Mouse (Mus musculus): Measurements from ENCODE around the gene Cyp19a1.

Gene Cyp19a1

DNA sequence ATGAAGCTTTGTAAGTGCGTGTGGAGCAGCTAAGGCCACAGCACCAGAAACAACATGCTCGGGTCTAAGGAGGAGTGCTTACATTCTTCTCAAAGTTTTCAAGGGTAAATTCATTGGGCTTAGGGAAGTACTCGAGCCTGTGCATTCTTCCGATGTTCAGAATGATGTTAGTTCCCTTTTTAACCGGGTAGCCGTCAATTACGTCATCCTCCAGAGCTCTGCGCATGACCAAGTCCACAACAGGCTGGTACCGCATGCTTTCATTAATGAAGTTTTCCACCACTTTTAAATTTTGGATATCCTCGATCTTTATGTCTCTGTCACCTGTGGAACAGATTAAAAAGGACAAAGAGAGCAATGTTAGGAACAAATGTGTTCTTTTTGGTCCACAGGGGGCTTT, 99.5 kb downstream of the Cyp19a1 start:
- DNase-seq = no peak

DNA sequence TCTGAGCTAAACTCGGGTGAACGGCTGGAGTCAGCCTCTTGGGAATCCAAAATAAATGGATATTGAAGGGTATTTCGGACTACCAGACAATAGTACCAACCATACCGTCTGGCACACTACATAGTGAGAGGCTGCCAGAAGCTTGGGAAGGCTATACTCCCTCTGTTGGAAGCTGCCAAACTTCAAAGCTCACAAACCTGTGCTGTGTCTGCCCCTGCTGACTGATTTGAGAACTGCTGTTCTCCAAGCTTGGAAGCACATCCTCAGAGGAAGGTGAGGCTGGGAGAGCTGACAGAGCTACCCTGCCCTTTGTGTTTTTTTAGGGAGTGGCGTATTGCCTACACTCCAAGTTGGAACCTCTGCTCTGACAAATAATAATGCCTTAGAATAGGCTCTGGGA, 104.8 kb downstream of the Cyp19a1 start:
- peak in 1 of 2 experiments; percentile 27 for DNase-seq

DNA sequence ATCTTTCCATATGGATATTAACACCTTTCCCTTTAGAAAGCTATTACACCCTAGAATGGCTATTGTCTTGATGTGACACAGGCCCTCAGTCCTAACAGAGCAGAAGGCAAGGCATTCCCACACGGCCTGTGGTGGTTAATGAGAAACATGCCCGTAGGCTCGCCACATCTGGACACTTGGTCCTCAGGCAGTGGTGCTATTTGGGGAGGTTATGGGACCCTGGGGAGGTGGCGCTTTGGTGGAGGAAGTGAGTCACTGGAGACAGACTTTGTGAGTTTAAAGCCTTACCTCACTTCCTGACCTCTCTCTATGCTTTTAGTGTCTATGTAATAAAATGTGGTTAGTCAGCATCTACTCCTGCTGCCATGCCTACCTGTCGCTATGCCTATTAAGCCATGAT, 114.2 kb downstream of the Cyp19a1 start:
- no peak for DNase-seq

DNA sequence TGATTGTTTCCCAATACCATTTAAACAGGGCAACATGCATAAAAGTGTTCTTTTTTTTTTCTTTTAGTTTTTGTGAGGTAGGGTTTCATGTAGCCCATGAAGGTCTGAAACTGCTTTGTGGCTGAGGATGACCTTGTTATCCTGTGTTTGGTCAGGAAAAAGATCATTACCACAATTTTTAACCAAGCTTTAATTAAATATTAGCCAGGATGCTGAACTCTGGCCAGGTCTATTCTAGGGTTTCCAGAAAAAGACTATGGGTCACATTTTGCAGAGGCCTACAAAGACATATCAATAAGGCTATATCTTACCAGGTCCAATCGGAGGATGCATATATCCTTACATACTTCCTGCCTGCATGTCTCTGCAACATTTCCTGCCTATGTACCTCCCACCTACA, 128.7 kb downstream of the Cyp19a1 start:
- DNase-seq = no peak

Data from cerebellum, postnatal 14 days (tissue).